Mouse (Mus musculus): ENCODE results near the gene Dpp8. TPM values are rescaled to one million over a fixed set of nuclear protein-coding genes. Genes with fewer than 3 reads are reported as not detected.

Dpp8 gene
- total RNA-seq, 2 experiments from 2014 or later, result 95.9 to 112 TPM

DNA sequence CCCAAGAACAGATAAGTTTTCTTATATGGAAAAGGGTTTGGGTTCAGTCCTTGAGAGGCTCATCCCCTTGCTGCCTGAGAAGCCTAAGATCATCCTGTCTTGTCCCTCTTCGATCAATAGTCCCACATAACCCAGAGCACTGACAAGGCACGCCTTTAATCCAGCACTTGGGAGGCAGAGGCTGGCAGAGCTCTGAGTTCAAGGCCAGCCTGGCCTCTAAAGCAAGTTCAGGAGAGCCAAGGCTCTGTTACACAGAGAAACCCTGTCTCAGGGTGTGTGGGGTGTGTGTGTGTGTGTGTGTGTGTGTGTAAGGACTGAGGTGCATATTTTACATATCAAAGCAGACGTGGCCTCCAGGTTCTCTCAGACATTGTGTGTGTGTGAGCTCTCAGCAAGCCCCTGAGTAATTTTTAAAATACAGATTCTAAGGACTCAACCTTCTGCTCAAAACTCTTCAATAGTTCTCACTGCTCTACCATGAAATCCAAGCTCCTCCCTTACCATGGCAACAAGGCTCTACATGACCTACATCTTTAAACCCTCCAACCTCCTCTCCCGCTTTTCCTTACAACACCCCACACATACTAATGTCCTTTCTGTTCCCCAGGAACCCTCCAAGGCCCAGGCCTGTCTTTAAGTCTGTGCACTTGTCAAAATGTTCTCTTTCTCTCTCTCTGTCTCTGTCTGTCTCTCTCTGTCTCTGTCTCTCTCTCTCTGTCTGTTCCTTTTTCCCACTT, 15.8 kb upstream of the Dpp8 start:
- no peak for TF ChIP-seq CTCF (IDR thresholded peaks at IDR 0.05)
- peak overlapping the region; percentile 50 for H3K27ac ChIP-seq
- no peak overlapping the region for H3K4me3 ChIP-seq
- intact Hi-C loops (cut with DNase I), result no loop called here
- no peak for DNase-seq

DNA sequence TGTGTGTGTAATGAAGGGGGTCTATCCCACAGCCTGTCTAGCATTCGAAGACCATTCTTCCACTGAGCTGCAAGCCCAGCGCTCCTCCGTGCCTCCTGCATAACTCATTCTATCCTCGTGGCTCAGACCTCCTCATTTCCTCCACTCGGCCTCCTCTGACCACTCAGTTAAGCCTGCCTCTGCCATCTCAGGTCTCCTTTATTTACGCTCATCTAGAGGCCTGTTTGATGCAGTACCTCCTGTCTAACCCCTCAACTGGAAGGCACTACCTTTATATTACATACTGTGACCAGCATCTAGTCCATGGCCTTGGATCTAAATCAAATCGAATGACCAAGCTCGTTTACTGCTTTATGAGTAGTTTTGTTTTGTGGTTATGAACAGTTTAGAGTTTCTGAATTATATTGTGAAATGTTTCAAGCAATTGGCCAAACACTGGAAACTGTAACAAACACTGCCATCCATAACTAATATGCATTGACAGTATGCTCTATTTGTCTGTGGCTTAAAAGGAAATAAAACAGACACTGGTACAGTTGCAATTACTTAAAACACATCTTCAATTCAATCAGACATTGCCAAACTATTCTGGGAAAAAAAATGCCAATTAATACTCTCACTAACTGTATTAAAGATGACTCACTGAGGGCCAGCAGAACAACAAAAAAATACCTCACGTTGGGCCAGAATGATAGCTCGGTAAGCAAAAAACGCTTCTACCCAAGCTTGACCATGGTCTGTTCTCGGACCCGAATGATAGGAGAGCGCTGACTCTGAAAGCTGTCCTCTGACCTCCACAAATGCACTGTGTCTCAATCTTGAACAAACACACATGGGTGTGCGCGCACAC, 15.0 kb upstream of the Dpp8 start:
- TF ChIP-seq CTCF (IDR thresholded peaks at IDR 0.05), result no peak

DNA sequence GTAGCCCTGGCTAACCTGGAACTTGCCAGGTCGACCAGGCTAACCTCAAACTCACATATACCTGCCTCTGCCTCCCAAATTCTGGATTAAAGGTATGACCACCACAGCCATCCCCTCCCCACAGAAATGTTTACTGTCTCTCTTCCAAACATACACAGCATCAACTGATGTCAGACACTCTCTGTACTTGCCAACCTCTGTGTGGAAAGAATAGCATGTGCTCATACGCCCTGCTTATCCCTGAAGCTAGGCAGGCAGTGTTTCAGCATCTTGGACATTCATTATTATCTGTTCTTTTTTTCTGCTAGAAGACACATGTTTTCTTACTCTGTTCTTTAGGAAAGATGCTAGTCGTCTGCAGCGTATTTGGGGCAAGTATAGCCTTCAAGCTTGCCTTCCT, 14.3 kb upstream of the Dpp8 start:
- DNase-seq, result no peak
- no peak overlapping the region for H3K4me3 ChIP-seq
- no peak overlapping the region for H3K27ac ChIP-seq
- no peak for TF ChIP-seq CTCF (IDR thresholded peaks at IDR 0.05)
- intact Hi-C loops (cut with DNase I), result no loop called here

More for the DNA sequence above, 15.0 kb upstream of the Dpp8 start:
- Histone ChIP-seq H3K27ac (peak overlapping the region; percentile 50), H3K4me3 (no peak overlapping the region)
- intact Hi-C loops (cut with DNase I), result no loop called here
- DNase-seq, result no peak

DNA sequence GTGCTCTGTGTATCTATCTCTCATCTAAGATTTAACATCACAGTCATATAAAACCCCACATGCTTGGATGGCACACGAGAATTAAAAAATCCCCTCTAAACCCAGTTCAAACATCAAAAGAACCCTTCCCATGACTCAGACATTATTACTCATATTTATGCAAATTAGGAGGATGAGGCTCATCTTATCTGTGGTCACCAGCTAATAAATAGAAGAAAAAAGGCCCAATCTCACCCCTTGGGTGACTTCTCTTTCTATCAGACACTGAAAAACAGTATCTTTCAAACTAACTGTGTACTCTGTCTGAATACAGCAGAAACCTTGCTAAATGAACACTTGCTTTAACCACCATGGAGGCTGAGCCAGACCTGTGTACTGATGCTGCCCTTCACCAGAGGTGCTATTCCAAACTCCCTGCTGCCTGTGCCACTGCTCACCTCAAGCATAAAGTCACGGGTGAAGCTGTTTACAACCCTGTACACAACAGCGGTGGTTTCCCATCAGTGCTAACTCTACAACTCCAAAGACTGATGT, 13.6 kb upstream of the Dpp8 start:
- Histone ChIP-seq H3K4me3 (no peak overlapping the region), H3K27ac (no peak overlapping the region)
- TF ChIP-seq CTCF (IDR thresholded peaks at IDR 0.05), result no peak
- intact Hi-C loops (cut with DNase I), result no loop called here
- DNase-seq, result no peak

DNA sequence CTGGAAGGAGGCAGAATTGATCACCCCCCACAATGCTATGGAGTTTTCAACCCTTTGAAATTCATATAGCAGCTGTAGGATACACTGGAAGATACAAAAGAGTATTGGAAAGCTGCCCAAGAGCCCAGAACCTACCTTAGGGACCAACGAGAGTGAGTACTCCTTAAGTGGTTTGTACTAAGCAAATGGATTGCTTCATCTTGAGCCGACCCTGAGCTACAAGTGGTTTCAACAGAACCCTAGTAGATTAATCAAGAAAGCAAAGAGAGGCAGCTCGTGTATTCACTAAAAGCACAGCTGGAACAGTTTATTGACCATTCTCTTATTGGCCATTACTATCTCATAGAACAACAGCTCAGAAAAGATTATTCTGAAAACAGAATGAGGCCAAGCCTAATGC, 13.1 kb upstream of the Dpp8 start:
- intact Hi-C loops (cut with DNase I), result no loop called here
- H3K4me3 ChIP-seq, result no peak overlapping the region
- peak overlapping the region; percentile 20; the same call in 1 of the 2 replicates for H3K27ac ChIP-seq
- DNase-seq, result no peak
- no peak for TF ChIP-seq CTCF (IDR thresholded peaks at IDR 0.05)

DNA sequence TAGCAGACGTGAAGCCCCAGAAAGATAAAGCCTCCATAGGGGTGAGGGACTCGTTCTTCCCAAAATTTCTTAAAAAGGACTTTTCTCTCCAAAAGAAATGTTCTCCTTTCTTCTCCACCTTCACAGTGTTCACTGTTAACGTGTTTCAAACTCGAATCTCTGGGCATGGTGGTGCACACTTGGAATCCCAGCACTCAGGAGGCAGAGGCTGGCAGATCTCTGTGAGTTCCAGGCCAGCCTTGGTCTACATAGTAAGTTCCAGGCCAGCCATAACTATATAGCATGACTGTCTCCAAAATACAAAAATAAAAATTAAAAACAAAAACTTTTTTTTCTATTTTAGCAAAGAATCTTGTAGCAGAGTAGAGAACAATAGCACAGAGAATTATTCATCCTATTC, 12.1 kb upstream of the Dpp8 start:
- no peak overlapping the region for H3K27ac ChIP-seq
- intact Hi-C loops (cut with DNase I), result no loop called here
- no peak for TF ChIP-seq CTCF (IDR thresholded peaks at IDR 0.05)
- H3K4me3 ChIP-seq, result peak overlapping the region; percentile 100
- no peak for DNase-seq

DNA sequence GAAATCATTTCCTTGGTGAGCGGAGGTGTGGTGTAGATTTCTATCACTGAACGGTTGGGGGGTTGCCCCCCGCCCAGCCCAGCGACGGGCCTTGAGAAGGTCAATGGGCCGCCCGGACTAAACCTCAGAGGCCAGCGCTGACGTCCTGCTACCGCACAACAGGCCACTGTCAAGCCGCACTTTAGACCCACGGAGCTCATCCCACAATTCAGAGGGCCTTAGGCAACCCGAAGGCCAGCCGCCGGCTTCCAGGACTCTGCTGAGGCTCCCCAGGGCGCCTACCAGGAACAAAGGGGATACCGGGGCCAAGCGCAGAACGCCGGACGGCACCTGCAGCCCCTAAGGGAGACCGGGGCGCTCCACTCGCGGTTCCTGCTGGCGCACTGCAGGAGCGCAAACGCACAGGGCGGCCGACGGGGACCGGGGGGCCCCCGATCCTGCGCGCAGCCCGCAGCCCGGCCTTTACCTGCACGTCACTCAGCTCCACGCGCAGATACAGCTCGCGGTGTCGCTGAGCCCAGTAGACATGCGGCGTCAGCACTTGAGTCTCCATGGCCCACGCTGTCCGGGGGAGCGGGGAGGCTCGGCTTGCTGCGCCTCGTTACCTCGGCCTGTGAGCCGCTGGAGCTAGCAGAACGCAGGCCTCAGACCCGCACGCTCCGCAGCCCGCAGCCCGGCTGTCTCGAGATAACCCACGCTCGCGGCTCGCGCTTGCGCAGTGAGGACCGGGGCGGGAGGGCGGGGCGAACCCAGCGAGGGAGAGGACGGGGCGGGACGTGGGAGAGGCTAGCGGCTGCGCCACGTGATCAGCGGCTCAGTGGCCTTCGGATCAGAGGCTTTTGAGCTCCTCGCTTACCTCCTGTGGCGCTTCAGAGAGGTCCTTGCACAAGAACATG, 11.0 kb upstream of the Dpp8 start, which contains the start of gene Hacd3:
Gene Hacd3 (minus strand): TSS at position 703 of the 896 bp plus-strand sequence.
- Histone ChIP-seq H3K27ac (peak within 1 kb of the TSS; percentile 96), H3K4me3 (peak within 1 kb of the TSS; percentile 100)
- intact Hi-C loops (cut with DNase I), result no loop called here
- DNase-seq, result peak; percentile 95
- no peak for TF ChIP-seq CTCF (IDR thresholded peaks at IDR 0.05)

DNA sequence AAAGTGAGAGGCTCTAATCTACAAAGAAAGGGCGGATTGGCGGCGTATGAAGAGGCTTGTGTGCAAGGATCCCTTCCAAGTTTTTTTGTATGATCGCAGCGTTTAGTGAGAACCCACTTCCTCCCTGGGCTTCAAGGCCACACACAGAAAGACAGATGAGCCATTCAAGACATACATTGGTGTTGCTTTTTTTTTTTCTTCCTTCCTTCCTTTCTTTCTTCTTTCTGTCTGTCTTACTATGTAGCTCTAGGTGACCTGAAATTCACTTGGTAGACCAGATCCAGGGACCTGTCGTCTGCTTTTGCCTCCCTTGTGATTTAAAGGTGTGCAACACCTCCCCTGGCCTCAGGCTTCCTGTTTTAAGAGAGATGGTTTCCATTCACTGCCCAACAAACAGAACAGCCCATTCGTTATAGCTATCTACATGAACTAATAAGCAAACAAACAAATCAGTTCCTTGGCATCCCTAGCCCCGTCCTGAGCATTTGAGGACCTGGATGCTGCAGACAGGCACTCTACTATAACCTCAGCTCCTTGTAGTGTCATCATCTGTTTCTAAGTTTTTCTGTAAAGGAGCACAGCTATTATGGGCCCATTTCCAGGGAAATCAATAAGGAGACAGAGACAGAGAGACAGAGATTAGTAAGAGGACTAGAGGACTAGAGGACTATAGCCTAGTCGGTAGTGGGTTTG, 10.2 kb upstream of the Dpp8 start:
- intact Hi-C loops (cut with DNase I), result no loop called here
- no peak for DNase-seq
- Histone ChIP-seq H3K4me3 (peak overlapping the region; percentile 100), H3K27ac (peak overlapping the region; percentile 96)
- no peak for TF ChIP-seq CTCF (IDR thresholded peaks at IDR 0.05)

DNA sequence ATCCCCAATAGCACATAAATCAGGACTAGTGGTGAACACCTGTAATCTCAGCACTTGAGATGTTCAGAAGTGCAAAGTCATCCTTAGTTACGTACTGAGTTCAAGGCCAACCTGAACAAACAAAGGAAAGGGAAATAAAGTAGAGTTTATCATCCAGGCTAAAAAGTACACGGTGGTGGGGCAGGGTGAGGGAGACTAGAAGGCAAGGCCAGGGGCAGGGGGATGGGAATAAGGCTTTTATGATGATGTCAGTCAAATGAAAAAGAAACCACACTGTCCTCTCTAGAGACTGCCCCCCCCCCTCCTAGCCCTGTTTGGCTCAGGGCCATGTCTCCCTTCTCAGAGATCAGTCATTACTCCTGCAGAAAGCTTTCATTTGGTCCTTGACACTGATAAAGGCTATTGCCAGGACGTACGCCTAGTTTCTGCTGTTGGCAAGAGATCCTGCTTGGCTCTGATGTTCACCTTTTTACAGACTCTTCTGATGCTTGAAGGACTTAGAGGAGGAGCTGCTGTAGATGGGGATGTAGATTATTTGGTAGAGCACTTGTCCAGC, 9.6 kb upstream of the Dpp8 start:
- DNase-seq, result no peak
- TF ChIP-seq CTCF (IDR thresholded peaks at IDR 0.05), result no peak
- intact Hi-C loops (cut with DNase I), result no loop called here
- no peak overlapping the region for H3K4me3 ChIP-seq
- H3K27ac ChIP-seq, result peak overlapping the region; percentile 96

DNA sequence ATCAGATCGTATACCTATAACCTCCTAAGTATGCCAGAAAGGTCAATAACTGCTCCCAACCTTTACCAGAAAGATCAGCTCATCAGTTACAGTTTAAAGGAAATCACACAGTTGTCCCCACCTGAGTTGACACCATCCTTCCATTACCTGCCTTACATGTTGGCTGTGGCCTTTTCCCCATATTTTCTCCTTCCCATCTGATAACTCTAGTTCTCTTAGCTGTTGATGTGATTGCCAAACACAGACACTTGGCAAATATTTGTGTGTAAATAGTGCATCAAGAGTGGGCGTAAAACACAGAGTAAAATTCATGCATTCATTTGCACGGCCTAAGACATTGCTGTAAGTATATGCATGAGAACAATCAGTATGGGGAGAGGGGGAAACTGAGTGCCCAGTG, 8.8 kb upstream of the Dpp8 start:
- DNase-seq, result no peak
- TF ChIP-seq CTCF (IDR thresholded peaks at IDR 0.05), result no peak
- intact Hi-C loops (cut with DNase I), result no loop called here
- H3K27ac ChIP-seq, result no peak overlapping the region
- no peak overlapping the region for H3K4me3 ChIP-seq

DNA sequence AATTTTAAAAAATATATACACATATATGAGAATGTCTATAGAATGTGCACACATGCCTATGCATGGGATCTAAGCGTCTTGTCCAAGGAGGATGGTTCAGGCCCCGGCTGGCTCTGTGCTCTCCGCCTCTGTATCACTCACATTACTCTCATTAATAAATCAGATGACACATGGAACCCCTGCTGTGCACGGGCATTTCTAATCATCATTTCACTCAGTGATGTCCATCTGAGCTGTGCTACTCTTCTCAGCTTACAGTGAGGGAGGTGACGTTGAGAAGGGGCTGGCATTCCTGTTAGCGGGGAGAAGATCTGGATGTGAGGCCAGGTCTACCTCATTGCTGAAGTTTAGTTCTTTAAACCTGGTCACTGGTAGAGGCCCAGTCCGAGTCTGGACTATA, 5.0 kb upstream of the Dpp8 start:
- DNase-seq, result no peak
- intact Hi-C loops (cut with DNase I), result loop anchor here (5.0 kb wide), 1 partner anchor 155 kb away; no protein-coding TSS in a partner anchor
- Histone ChIP-seq H3K27ac (no peak overlapping the region), H3K4me3 (no peak overlapping the region)
- no peak for TF ChIP-seq CTCF (IDR thresholded peaks at IDR 0.05)

Measured in gastrocnemius, adult 2 months (tissue).